Mouse (Mus musculus) lung, adult 2 months (tissue): ENCODE measurements around the gene App.

Experiments used
- CTCF ChIP-seq: fragments of 200-500 bp; IDR thresholded peaks from 2 replicates; pipeline ENCODE4 v1.5.1; 2011; ENCODE audit warnings: mild to moderate bottlenecking, low read length, control low read depth; ENCODE audit not compliant: insufficient read depth
- POLR2A ChIP-seq: fragments of 200-500 bp; IDR thresholded peaks from 2 replicates; pipeline ENCODE4 v1.6.1; 2011; ENCODE audit warnings: low read depth, mild to moderate bottlenecking, control low read depth, low read length, borderline replicate concordance; ENCODE audit errors: extremely low read depth

GRCm38 (mm10) chr16:84919649-84920308 is 253.8 kb downstream of the App start:
- TF ChIP-seq CTCF, result no peak
- TF ChIP-seq POLR2A, result no peak
